Mouse (Mus musculus) liver, adult 2 months (tissue): Measurements from ENCODE around the gene Gm10570.

Experiments used
- CTCF ChIP-seq: fragments of 200-500 bp; IDR thresholded peaks from 2 replicates; pipeline ENCODE4 v1.5.1; 2011; ENCODE audit warnings: low read depth, low read length, control low read depth
- POLR2A ChIP-seq: fragments of 200-500 bp; IDR thresholded peaks from 2 replicates; pipeline ENCODE4 v1.6.1; 2011; ENCODE audit warnings: low read length, control low read depth; ENCODE audit not compliant: insufficient read depth; ENCODE audit errors: extremely low read depth

DNA sequence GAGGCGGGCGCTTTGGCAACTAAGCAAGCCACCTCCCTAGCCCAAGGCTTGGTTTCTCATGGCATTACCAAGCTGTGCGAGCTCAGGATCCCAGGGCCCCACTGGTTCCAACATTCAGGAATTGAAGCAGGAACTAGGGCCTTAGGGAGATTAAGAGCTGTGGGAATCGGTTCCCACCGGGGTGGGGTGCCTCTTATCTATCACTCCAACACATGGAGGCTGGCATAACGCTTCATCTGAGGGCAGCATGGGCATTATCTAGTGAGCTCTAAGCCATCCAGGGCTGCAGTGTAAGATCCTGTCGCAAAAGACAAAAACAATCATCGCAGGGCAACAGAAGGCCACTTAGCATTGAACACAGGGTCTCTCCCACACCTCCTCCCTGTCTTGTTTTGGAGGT lies 14.0 kb downstream of the Gm10570 start:
- TF ChIP-seq CTCF (no peak), POLR2A (no peak)
